Mouse (Mus musculus) cerebellum, adult 18-20 months (tissue): ENCODE measurements around the gene Upf3a.
"Not testable (repeated sequence)": the region's sequence is repeated elsewhere in the genome, so short reads cannot be mapped to it uniquely, and the experiment has no call there.

Experiments
- DNase-seq, 2 experiments: peaks; one replicate each; pipeline ENCODE4 v3.0.0; 2021

The Upf3a gene

DNA sequence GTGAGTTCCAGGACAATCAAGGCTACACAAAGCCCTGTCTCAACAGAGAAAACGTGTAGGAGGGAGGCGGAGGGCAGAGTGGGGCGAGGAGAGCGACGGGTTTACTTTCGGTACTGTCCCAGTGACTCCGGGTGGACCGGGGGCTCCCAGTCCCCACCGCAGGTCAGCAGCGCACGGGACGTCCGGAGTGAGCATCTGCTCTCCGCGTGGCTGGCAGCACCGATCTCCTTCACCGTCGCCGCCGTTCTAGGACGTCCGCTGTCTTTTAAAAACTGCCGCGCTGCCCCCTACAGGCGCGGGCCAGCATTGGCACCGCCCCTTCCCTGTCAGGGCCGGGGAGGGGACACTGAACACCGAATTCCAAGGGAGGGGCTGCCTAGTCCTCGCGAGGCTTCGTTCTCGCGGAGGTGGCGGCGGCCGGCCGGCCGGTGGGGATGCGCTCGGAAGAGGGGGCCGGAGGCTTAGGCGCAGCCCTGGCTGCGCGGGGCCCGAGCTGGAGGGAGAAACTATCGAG is at the start of gene Upf3a:
Upf3a (plus strand) TSS at position 366 of the 514 bp plus-strand sequence.
- DNase-seq: peak; percentile 90 to 92

DNA sequence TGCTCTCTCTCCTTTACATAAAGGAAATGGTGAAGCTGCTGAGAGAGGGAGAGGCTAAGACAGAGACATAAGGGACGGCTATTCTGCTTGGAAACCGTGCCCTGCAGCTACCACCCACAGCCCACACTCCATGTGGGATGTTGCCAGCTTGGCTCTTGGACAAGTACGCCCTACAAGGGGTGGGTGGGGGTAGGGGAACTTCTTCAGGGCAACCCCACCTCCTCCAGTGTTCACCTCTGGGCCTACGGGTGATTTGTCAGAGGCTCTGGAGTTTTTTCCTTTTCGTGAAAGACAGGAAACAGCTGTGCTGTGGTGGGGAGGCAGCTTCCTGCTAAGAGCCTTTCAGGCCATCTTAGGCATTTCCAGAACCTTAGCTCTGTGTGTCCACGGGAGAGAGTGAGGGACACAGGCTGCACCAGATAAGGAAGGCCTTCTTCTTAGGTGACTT is 45.1 kb upstream of the Upf3a start:
- DNase-seq: no peak

GRCm38 (mm10) chr8:13740817-13741613 is 44.4 kb upstream of the Upf3a start:
- no peak for DNase-seq

DNA sequence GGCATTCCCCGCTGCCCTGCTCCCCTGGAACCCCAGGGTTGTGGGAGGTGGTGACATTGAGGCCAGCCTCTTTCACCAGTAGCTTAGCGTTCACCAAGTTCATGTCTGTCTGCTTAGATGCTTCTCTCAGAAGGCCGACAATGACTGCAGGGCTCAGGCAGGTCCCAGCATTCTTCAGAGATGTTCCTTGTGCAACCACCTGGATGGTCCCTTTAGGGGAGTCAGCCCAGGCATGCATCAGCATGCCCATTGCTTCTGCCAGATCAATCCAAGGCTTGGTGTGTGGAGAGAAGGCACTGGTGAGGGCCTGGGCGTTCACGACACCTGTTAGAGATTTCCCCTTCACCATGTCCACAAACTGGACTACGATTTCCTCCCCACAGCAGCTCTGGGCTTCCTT is 39.2 kb upstream of the Upf3a start:
- DNase-seq: not testable (repeated sequence)

GRCm38 (mm10) chr8:13747626-13748025 is 37.8 kb upstream of the Upf3a start:
- no peak for DNase-seq

- DNase-seq: peak; percentile 61 to 73
Measured at GRCm38 (mm10) chr8:13753680-13754079, 31.7 kb upstream of the Upf3a start.

DNA sequence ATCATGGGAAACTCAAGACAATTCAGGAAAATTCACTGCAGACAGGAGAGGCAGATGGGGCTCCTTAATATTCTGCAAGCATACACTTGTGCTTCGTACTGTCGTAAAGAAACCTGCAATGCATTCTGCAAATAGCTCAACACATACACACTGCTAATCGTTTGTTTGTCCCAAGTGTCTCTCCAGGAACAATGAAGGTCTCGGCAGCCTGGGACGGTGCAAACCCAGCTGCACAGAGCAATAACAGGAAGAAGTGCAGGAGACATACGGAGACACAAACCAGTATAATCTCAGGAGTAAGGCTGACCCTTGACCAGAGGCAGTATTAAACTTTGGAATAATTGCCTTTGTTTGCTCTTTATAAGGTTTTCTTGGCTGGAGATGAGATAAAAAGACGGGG is 28.9 kb upstream of the Upf3a start:
- DNase-seq: no peak

- peak; percentile 83 to 93 for DNase-seq
Measured at GRCm38 (mm10) chr8:13756982-13757804, 28.2 kb upstream of the Upf3a start, which contains the start of gene Cdc16. Cdc16 (plus strand) TSS chr8:13757676.

DNA sequence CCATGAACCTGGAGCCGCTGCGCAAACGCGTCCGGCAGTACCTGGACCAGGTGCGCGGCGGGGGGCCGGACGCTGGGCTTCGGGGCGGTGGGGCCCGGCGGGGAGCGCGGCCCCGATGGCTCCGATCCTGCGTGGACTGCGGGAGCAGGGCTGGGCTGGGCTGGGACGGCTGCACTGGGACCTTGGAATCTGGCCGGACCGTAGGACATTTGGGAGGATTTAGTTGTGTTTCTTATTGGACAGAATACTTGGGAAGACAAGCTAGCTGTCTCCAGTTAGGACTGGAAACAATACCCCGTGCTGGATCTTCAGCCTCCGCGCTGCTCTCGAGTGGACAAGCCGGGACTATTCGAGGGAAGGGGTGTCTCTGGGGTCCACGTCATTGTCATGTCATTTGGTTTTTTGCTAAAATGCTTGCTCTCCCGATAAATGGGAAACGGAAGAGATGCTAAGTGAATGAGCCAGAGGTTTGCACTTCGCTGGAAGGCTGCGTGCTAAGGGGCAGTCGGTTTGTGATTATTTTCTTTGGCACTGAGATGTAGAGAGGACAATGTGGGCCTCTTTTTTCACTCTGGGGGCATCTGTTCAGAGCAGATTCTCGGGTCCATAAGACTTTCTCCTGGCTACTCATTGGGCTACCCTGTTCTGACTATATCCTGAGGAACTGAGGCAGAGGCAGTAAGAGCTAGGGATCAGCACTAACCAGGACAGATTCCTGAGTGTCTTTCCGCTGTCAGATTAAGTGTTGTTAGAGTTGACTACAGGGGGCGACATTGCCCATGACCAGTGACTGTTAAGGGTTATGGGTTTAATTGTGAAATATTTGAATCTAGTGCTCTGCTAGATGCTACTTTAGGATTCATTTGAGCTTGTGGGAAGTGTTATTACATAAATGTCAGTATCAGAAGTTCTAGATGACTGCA is 27.3 kb upstream of the Upf3a start:
- DNase-seq: peak; percentile 36 to 39

DNA sequence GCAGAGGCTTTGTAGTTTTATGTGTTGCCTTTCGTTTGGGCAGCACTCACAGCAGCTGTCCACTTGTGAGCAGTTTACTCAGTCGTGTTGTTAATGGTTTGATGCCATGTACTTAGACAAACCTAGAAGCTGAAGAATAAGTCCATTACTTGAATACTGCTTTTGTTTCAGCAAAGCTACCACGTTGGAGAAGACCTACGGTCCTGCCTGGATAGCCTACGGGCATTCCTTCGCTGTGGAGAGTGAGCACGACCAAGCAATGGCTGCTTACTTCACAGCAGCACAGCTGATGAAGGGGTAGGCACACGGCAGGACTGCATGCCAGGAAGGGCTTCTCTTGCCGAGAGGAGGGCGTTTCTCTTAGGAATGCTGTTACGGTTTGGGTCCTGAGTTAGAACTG is 16.2 kb upstream of the Upf3a start:
- no peak for DNase-seq

DNA sequence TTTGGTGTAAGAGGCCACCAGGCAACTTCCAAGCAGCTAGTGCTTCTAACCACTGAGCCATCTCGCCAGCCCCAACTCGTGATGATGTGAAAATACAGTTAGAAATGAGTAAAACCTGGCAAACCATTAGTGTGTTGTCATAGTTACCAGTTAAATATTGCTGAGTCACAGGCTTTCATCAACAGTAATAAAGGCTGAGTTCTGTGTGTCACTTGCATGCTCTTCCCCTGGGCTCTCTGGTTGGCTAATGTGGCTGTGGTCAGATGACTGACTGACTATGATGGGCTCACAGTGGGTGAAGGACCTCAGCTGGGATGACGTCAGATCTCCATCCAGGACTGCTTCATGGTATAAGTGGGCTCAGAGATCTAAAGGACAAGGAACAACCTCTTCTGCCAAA is 4.9 kb upstream of the Upf3a start:
- no peak for DNase-seq

DNA sequence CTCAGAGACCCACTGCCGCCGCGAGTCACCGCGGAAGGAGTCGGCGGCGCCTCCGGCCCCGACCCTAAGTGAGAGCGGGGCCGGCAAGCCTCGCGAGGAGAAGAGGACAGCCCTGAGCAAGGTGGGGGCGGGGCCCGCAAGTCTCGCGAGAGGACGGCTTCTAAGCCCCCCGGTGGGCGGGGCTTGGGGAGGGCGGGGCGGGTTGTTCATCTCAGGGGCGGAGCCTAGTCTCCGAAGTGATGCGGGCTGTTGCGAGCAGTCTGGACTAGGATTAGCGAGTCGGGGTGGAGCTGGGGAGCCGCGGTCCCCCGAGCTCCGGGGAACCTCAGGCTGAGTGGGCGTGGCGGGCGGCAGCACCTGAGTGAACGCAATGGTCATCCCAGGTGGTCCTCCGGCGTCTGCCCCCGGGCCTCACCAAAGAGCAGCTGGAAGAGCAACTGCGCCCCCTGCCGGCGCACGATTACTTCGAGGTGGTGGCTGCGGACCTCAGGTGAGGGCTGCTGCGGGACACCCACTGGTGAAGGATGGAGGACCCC is 417 bp downstream of the Upf3a start:
- peak; percentile 94 to 97 for DNase-seq

- no peak for DNase-seq
Measured at GRCm38 (mm10) chr8:13789606-13790005, 4.2 kb downstream of the Upf3a start.

- DNase-seq: no peak
Measured at GRCm38 (mm10) chr8:13793097-13793745, 7.8 kb downstream of the Upf3a start.

DNA sequence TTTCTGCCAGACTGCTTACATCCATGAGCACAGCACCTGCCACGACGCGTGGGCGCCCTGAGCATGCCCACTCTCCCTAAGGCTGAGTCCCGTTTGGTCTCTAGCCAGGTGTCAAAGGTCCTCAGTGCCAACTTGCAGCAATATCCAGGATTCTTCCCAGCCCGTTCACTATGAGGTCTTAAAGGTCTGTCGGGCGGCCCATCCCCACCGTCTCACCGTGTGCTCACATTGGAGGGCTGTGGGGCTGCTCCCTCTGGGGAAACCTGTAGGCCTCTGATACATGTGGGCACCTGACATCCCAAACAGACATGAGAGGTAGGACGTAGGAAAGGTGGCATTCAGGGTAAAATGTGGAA is 8.3 kb downstream of the Upf3a start:
- no peak for DNase-seq

DNA sequence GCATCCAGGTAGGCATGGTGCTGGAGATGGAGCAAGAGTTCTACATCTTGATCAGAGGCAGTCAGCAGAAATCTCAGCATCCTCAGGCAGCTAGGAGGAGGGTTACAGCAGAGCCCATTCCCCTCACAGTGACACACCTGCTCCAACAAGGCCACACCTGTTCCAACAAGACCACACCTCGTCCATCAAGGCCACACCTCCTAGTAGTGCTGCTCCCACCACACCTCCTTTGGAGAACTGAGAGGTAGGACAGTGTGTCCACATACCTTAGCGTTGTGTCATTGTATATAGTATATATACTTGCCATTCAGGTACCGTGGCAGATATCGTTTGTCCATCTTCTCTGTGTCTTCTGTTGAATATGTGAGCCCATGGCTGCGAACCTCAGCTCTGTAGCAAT is 12.3 kb downstream of the Upf3a start:
- no peak for DNase-seq

DNA sequence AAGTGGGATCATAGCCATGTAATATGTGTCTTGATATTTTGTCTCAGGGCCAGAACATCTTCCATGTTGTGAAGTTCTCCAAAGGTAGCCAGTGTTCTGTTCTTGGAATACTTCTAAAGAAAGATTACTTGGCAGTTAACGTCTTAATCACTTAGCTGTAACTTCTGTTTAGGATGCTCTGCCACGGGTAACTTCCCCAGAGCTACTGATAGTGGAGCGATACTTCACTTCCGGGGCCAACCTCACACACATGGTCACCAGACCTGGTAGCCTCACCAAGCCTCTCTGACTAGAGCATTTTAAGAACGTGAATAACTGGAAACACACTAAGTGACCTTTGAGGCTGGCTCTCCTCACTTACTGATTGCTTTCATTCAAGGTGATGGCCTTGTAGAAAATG is 14.2 kb downstream of the Upf3a start:
- no peak for DNase-seq

- DNase-seq: no peak
Measured at GRCm38 (mm10) chr8:13828598-13829172, 43.3 kb downstream of the Upf3a start.

- DNase-seq: not testable (repeated sequence)
Measured at GRCm38 (mm10) chr8:13838289-13838688, 52.9 kb downstream of the Upf3a start, which contains the start of gene AF366264. AF366264 (minus strand) TSS chr8:13838389.

DNA sequence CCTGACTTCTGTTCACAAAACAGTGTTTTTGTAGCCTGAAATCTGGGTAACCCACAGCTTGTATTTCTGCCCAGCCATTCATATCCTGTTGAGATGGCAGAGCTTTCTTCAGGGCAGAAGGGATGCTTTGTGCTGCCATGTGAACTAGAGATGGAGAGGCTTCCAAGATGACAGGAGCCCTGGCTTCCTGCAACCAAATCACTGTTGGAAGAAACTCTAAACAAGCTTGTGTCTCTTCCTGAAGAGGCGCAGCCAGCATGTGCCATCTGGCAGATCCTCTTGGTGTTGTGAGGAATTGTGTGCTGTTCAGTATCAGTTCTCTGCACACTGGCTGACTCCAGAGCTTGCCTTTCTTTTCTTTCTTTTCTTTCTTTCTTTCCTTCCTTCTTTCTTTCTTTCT is 57.9 kb downstream of the Upf3a start:
- DNase-seq: peak; percentile 39 to 59
